24 mouse cellular contexts compared by ENCODE assay signal in the genomic region with DNA sequence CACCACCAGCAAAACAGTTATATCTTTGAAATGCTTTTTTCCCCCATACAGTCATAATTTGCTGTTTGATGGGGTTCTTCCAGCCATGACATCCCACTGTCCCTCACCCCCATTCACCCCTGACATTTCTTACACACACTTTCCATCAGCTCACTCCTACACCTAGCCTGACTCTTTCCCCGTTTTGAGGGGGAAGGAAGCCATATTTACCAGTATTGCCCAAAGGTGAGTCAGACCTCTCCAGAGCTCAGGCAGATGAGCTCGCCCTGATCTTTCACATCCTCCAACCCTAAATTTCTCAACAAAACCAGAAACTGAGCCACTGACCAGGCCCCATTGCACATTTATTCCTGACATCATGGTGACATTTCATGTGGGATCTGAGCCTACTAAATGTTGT.
"Had no signal": no experiment of that assay in that cellular context is flagged by ENCODE, and none has a peak within 500 bp of the region (broad histone marks: within the 10 kb centered on the region; RNA-seq: fewer than 3 reads in every experiment).

No protein-coding gene starts in this region.

- DNase-seq: kidney, adult 9 months; kidney, postnatal 25 days; layer of hippocampus, adult 9-11 months; layer of hippocampus, postnatal 36 days; liver, postnatal 0 days; lung, embryonic 14.5 days; lung, postnatal 36 days; right cerebral cortex, adult 18-20 months; right cerebral cortex, postnatal 14 days; right cerebral cortex, postnatal 4 days; thymus, adult 2 months; thymus, postnatal 14 days; thymus, postnatal 4 days had no signal

- H3K4me3 ChIP-seq: layer of hippocampus, adult 2 months; left cerebral cortex, adult 2 months; limb, embryonic 12.5 days; limb, embryonic 15.5 days; midbrain, embryonic 12.5 days; midbrain, embryonic 15.5 days; neural tube, embryonic 12.5 days; neural tube, embryonic 15.5 days had no signal

- H3K9me3 ChIP-seq: limb, embryonic 15.5 days; midbrain, embryonic 12.5 days; midbrain, embryonic 15.5 days; neural tube, embryonic 12.5 days; neural tube, embryonic 15.5 days had no signal

- H3K27ac ChIP-seq: layer of hippocampus, adult 2 months; left cerebral cortex, adult 2 months; limb, embryonic 12.5 days; limb, embryonic 15.5 days; liver, embryonic 14.5 days; midbrain, embryonic 12.5 days; midbrain, embryonic 15.5 days; neural tube, embryonic 12.5 days; neural tube, embryonic 15.5 days; stomach, postnatal 0 days had no signal

- H3K36me3 ChIP-seq: limb, embryonic 12.5 days; limb, embryonic 15.5 days; midbrain, embryonic 12.5 days; midbrain, embryonic 15.5 days; neural tube, embryonic 12.5 days; neural tube, embryonic 15.5 days had no signal

- ATAC-seq: liver, postnatal 0 days; lung, postnatal 0 days; midbrain, embryonic 15.5 days had no signal

- H3K4me1 ChIP-seq: limb, embryonic 12.5 days; midbrain, embryonic 12.5 days; midbrain, embryonic 15.5 days; neural tube, embryonic 12.5 days; neural tube, embryonic 15.5 days had no signal

- H3K27me3 ChIP-seq: limb, embryonic 12.5 days; limb, embryonic 15.5 days; midbrain, embryonic 12.5 days; midbrain, embryonic 15.5 days; neural tube, embryonic 12.5 days; neural tube, embryonic 15.5 days had no signal
